Mouse (Mus musculus) gastrocnemius, postnatal 36 days (tissue): ENCODE results near the gene Wnt5a. TPM values are rescaled to one million over a fixed set of nuclear protein-coding genes. Genes with fewer than 3 reads are reported as not detected.
A peak's percentile ranks its signal among the peaks of the same experiment; 100 is the strongest.

ENCODE experiments used
- DNase-seq, 2 experiments: peaks; one replicate each; pipeline ENCODE4 v3.0.0; 2022
- intact Hi-C: fragments of 180-260 bp; cut with DNase I; formaldehyde crosslinking; loops from one replicate; pipeline ENCODE4 v1.15.1; 2025
- total RNA-seq, 2 experiments: library from RNA; stranded (reverse); gene quantifications; 2 replicates each; pipeline ENCODE4 v1.2.3; 2021

The Wnt5a gene
- total RNA-seq, 2 experiments from 2014 or later, result 4.9 to 5.1 TPM

GRCm38 (mm10) chr14:28508288-28509258, 4.0 kb downstream of the Wnt5a start:
- DNase-seq, result no peak
- intact Hi-C loops, result loop anchor here (5.0 kb wide), 1 partner anchor 416 kb away; no protein-coding TSS in a partner anchor

GRCm38 (mm10) chr14:28509441-28510340, 5.1 kb downstream of the Wnt5a start:
- peak in 1 of 2 experiments; percentile 39 for DNase-seq
- intact Hi-C loops, result loop anchor here (5.0 to 10.0 kb wide), 2 partner anchors 417 to 585 kb away; no protein-coding TSS in a partner anchor

- intact Hi-C loops, result loop anchor here (10.0 kb wide), 1 partner anchor 584 kb away; no protein-coding TSS in a partner anchor
- no peak for DNase-seq
These were observed 5.9 kb downstream of the Wnt5a start for GRCm38 (mm10) chr14:28510341-28511028.

GRCm38 (mm10) chr14:28511029-28511651, 6.6 kb downstream of the Wnt5a start:
- no peak for DNase-seq
- intact Hi-C loops, result loop anchor here (10.0 kb wide), 1 partner anchor 584 kb away; no protein-coding TSS in a partner anchor

GRCm38 (mm10) chr14:28512805-28513590, 8.4 kb downstream of the Wnt5a start:
- intact Hi-C loops, result loop anchor here (10.0 kb wide), 1 partner anchor 582 kb away; no protein-coding TSS in a partner anchor
- DNase-seq, result no peak

- no peak for DNase-seq
- intact Hi-C loops, result loop anchor here (10.0 kb wide), 1 partner anchor 581 kb away; no protein-coding TSS in a partner anchor
These were observed 9.6 kb downstream of the Wnt5a start for GRCm38 (mm10) chr14:28514171-28514570.

GRCm38 (mm10) chr14:28515331-28515730, 10.8 kb downstream of the Wnt5a start:
- DNase-seq, result no peak
- intact Hi-C loops, result loop anchor here (10.0 kb wide), 1 partner anchor 579 kb away; no protein-coding TSS in a partner anchor

GRCm38 (mm10) chr14:28517631-28518560, 13.3 kb downstream of the Wnt5a start:
- no peak for DNase-seq
- intact Hi-C loops, result loop anchor here (10.0 kb wide), 1 partner anchor 577 kb away; no protein-coding TSS in a partner anchor

- intact Hi-C loops, result no loop called here
- no peak for DNase-seq
These were observed 16.6 kb downstream of the Wnt5a start for GRCm38 (mm10) chr14:28521106-28521505.

GRCm38 (mm10) chr14:28522611-28523010, 18.1 kb downstream of the Wnt5a start:
- DNase-seq, result no peak
- intact Hi-C loops, result no loop called here

GRCm38 (mm10) chr14:28525566-28525965, 21.0 kb downstream of the Wnt5a start:
- no peak for DNase-seq
- intact Hi-C loops, result no loop called here

GRCm38 (mm10) chr14:28528151-28528685, 23.7 kb downstream of the Wnt5a start:
- intact Hi-C loops, result no loop called here
- no peak for DNase-seq

- no peak for DNase-seq
- intact Hi-C loops, result no loop called here
These were observed 27.0 kb downstream of the Wnt5a start for GRCm38 (mm10) chr14:28531531-28531930.

- intact Hi-C loops, result no loop called here
- peak; percentile 47 to 68 for DNase-seq
These were observed 28.4 kb downstream of the Wnt5a start for GRCm38 (mm10) chr14:28532943-28533342.

GRCm38 (mm10) chr14:28533876-28534275, 29.3 kb downstream of the Wnt5a start:
- intact Hi-C loops, result no loop called here

GRCm38 (mm10) chr14:28535814-28536213, 31.3 kb downstream of the Wnt5a start:
- DNase-seq, result peak in 1 of 2 experiments; percentile 35
- intact Hi-C loops, result no loop called here

More at GRCm38 (mm10) chr14:28533876-28534275, 29.3 kb downstream of the Wnt5a start:
- DNase-seq, result no peak

- intact Hi-C loops, result no loop called here
These were observed 35.0 kb downstream of the Wnt5a start for GRCm38 (mm10) chr14:28539577-28539976.

More at GRCm38 (mm10) chr14:28539577-28539976, 35.0 kb downstream of the Wnt5a start:
- no peak for DNase-seq
